In genomic region chr7:79892576-79893428, GRCm38 (mm10) we compare ENCODE assay signal across 25 mouse cellular contexts. TPM values are rescaled to one million over a fixed set of nuclear protein-coding genes. Genes with fewer than 3 reads are reported as not detected.
DNase-seq lines count a peak whose midpoint lies in the region; ATAC-seq and TF ChIP-seq lines count a peak whose summit lies in the region.
"Had no signal": no experiment of that assay in that cellular context is flagged by ENCODE, and none has a peak within 500 bp of the region (broad histone marks: within the 10 kb centered on the region; RNA-seq: fewer than 3 reads in every experiment).

No protein-coding gene starts in this region.

- H3K27ac ChIP-seq in heart, embryonic 13.5 days (replicated peaks) = peak overlapping the region; percentile 50; the same call in 1 of the 2 replicates
- no peak overlapping the region for H3K27ac ChIP-seq in limb, embryonic 14.5 days (replicated peaks; ENCODE audit: low read depth, low read length)
- no peak overlapping the region for H3K27ac ChIP-seq in limb, embryonic 10.5 days
- H3K27ac ChIP-seq in intestine, postnatal 0 days (ENCODE audit: low read depth, low read length) = no peak overlapping the region
- H3K27ac ChIP-seq: forebrain, embryonic 15.5 days; hindbrain, embryonic 14.5 days; liver, embryonic 12.5 days; midbrain, embryonic 12.5 days had no signal

- H3K9ac ChIP-seq in heart, embryonic 13.5 days = no peak overlapping the region
- no peak overlapping the region for H3K9ac ChIP-seq in limb, embryonic 14.5 days (ENCODE audit: low read depth, low read length, severe bottlenecking)
- H3K9ac ChIP-seq in intestine, postnatal 0 days (ENCODE audit: low read depth, low read length) = no peak overlapping the region
- H3K9ac ChIP-seq: forebrain, embryonic 15.5 days; hindbrain, embryonic 14.5 days; liver, embryonic 12.5 days; lung, embryonic 14.5 days; midbrain, embryonic 12.5 days had no signal

- no peaks in the 10 kb centered on the region for H3K9me3 ChIP-seq in heart, embryonic 13.5 days
- no peaks in the 10 kb centered on the region for H3K9me3 ChIP-seq in limb, embryonic 14.5 days (ENCODE audit: control insufficient read depth, low read length)
- no peaks in the 10 kb centered on the region for H3K9me3 ChIP-seq in limb, embryonic 10.5 days (replicated peaks)
- H3K9me3 ChIP-seq in intestine, postnatal 0 days (ENCODE audit: control insufficient read depth) = no peaks in the 10 kb centered on the region
- H3K9me3 ChIP-seq: forebrain, embryonic 15.5 days; liver, embryonic 12.5 days; midbrain, embryonic 12.5 days had no signal

- peaks cover 33% of the 10 kb centered on the region for H3K36me3 ChIP-seq in heart, embryonic 13.5 days
- peaks cover 31% of the 10 kb centered on the region for H3K36me3 ChIP-seq in limb, embryonic 14.5 days (ENCODE audit: control insufficient read depth, insufficient read depth, low read length)
- H3K36me3 ChIP-seq in limb, embryonic 10.5 days = peaks cover 52% of the 10 kb centered on the region
- no peaks in the 10 kb centered on the region for H3K36me3 ChIP-seq in intestine, postnatal 0 days (ENCODE audit: control insufficient read depth, insufficient read depth)

- no peak overlapping the region for H3K4me3 ChIP-seq in heart, embryonic 13.5 days
- no peak overlapping the region for H3K4me3 ChIP-seq in limb, embryonic 14.5 days (replicated peaks; ENCODE audit: low read length)
- no peak overlapping the region for H3K4me3 ChIP-seq in limb, embryonic 10.5 days
- H3K4me3 ChIP-seq in intestine, postnatal 0 days (ENCODE audit: low read depth, low read length) = no peak overlapping the region
- H3K4me3 ChIP-seq: forebrain, embryonic 15.5 days; liver, embryonic 12.5 days; midbrain, embryonic 12.5 days had no signal

- H3K4me1 ChIP-seq in heart, embryonic 13.5 days = peaks cover 37% of the 10 kb centered on the region
- no peaks in the 10 kb centered on the region for H3K4me1 ChIP-seq in limb, embryonic 14.5 days (ENCODE audit: control insufficient read depth, insufficient read depth, low read length)
- no peaks in the 10 kb centered on the region for H3K4me1 ChIP-seq in limb, embryonic 10.5 days
- H3K4me1 ChIP-seq in intestine, postnatal 0 days (replicated peaks; ENCODE audit: control insufficient read depth, insufficient read depth, low read length) = peaks cover 7% of the 10 kb centered on the region
- H3K4me1 ChIP-seq: forebrain, embryonic 15.5 days; liver, embryonic 12.5 days; midbrain, embryonic 12.5 days had no signal

- intact Hi-C loops in heart, postnatal 36 days (cut with DNase I) = no loop called here

- 58% methylated on average over 6 of the region's 6 CpGs for WGBS in heart, embryonic 13.5 days
- 83% methylated on average over 6 of the region's 6 CpGs for WGBS in limb, embryonic 14.5 days
- 89% methylated on average over 6 of the region's 6 CpGs for WGBS in limb, embryonic 10.5 days
- 58% methylated on average over 6 of the region's 6 CpGs for WGBS in intestine, postnatal 0 days

- no peak overlapping the region for H3K4me2 ChIP-seq in heart, embryonic 13.5 days
- H3K4me2 ChIP-seq in limb, embryonic 14.5 days (replicated peaks; ENCODE audit: low read depth, low read length, severe bottlenecking) = no peak overlapping the region
- no peak overlapping the region for H3K4me2 ChIP-seq in intestine, postnatal 0 days (replicated peaks; ENCODE audit: low read depth)
- H3K4me2 ChIP-seq: forebrain, embryonic 15.5 days; hindbrain, embryonic 14.5 days; liver, embryonic 12.5 days; lung, embryonic 14.5 days; midbrain, embryonic 12.5 days had no signal

- no peak for TF ChIP-seq CTCF in intestine, postnatal 0 days (IDR thresholded peaks at IDR 0.05; ENCODE audit: low read depth)

- no peaks in the 10 kb centered on the region for H3K27me3 ChIP-seq in heart, embryonic 13.5 days (replicated peaks)
- no peaks in the 10 kb centered on the region for H3K27me3 ChIP-seq in limb, embryonic 14.5 days (ENCODE audit: control insufficient read depth, insufficient read depth, low read length)
- H3K27me3 ChIP-seq in limb, embryonic 10.5 days (ENCODE audit: low read depth, poor library complexity, severe bottlenecking) = no peaks in the 10 kb centered on the region
- H3K27me3 ChIP-seq in intestine, postnatal 0 days (replicated peaks; ENCODE audit: control insufficient read depth, insufficient read depth, low read length) = no peaks in the 10 kb centered on the region
- H3K27me3 ChIP-seq: forebrain, embryonic 15.5 days; liver, embryonic 12.5 days; midbrain, embryonic 12.5 days; Patski had no signal

- TF ChIP-seq POLR2A in limb, embryonic 14.5 days (IDR thresholded peaks at IDR 0.05; ENCODE audit: borderline replicate concordance, extremely low read depth, insufficient read depth, insufficient read length) = no peak

- no peak for ATAC-seq in heart, embryonic 13.5 days (ENCODE audit: extremely low read depth, insufficient number of reproducible peaks, low FRiP score, low TSS enrichment)
- no peak for ATAC-seq in limb, embryonic 14.5 days (ENCODE audit: low FRiP score, low read depth)
- ATAC-seq in intestine, postnatal 0 days = peak; percentile 48
- ATAC-seq in activated CD4-positive, CD25-positive, alpha-beta regulatory T cell, adult 4 months = no peak
- ATAC-seq: forebrain, embryonic 15.5 days; liver, embryonic 12.5 days; Patski had no signal

- no peak for DNase-seq in heart, postnatal 36 days
- DNase-seq in limb, embryonic 14.5 days (ENCODE audit: low spot score) = peak; percentile 27
- DNase-seq in limb, embryonic 10.5 days (ENCODE audit: low spot score) = no peak
- DNase-seq in R1 (ENCODE audit: low read depth, low spot score) = peak; percentile 26
- no peak for DNase-seq in adrenal gland, adult 18-20 months (ENCODE audit: low spot score in 2 of 2)
- DNase-seq: adrenal gland, postnatal 36 days; cerebellum, adult 18-20 months; heart, postnatal 14 days; kidney, adult 11 months; kidney, postnatal 4 days; layer of hippocampus, adult 9-11 months; lung, embryonic 14.5 days; retina, postnatal 1 day; thymus, adult 18-20 months; thymus, postnatal 4 days had no signal

RNA-seq across cellular contexts. Expression of gene Ap3s2, which starts 27.6 kb away (rescaled TPM):
- polyA plus RNA-seq in heart, embryonic 13.5 days (2015; fragmentation: Nextera tagmentation; extraction: Ambion mirVana) = 28.3 and 31.1 TPM in 2 replicates
- total RNA-seq in heart, postnatal 36 days (2021) = 10 to 100 TPM; 21.1 to 24.6 TPM
- 23.1 and 28.8 TPM in 2 replicates for polyA plus RNA-seq in limb, embryonic 14.5 days (2012; rRNA removed)
- polyA plus RNA-seq in limb, embryonic 14.5 days (2014; fragmentation: Nextera tagmentation; extraction: Ambion mirVana) = 27.3 and 30.3 TPM in 2 replicates
- 41.7 and 44.4 TPM in 2 replicates for polyA plus RNA-seq in limb, embryonic 10.5 days (2016; fragmentation: Nextera tagmentation; extraction: Ambion mirVana)
- polyA plus RNA-seq in intestine, postnatal 0 days (2015; fragmentation: Nextera tagmentation; extraction: Ambion mirVana) = 21.2 and 21.3 TPM in 2 replicates
- polyA plus RNA-seq in activated CD4-positive, CD25-positive, alpha-beta regulatory T cell, adult 4 months (2017; shearing (Covaris generic)) = 10 to 100 TPM; 26.1 to 34.1 TPM
- total RNA-seq in adrenal gland, adult 18-20 months (2021) = 10 to 100 TPM; 20.0 to 25.7 TPM

RNA-seq across cellular contexts. Expression of gene Anpep, which starts 31.9 kb away (rescaled TPM):
- polyA plus RNA-seq in heart, embryonic 13.5 days (2015; fragmentation: Nextera tagmentation; extraction: Ambion mirVana) = 7.3 and 7.9 TPM in 2 replicates
- total RNA-seq in heart, postnatal 36 days (2021) = 10 to 100 TPM; 12.0 to 14.5 TPM
- 39.5 and 39.8 TPM in 2 replicates for polyA plus RNA-seq in limb, embryonic 14.5 days (2012; rRNA removed)
- polyA plus RNA-seq in limb, embryonic 14.5 days (2014; fragmentation: Nextera tagmentation; extraction: Ambion mirVana) = 26.6 and 31.3 TPM in 2 replicates
- polyA plus RNA-seq in limb, embryonic 10.5 days (2016; fragmentation: Nextera tagmentation; extraction: Ambion mirVana) = 8.1 and 9.7 TPM in 2 replicates
- polyA plus RNA-seq in intestine, postnatal 0 days (2015; fragmentation: Nextera tagmentation; extraction: Ambion mirVana) = 476 and 488 TPM in 2 replicates
- polyA plus RNA-seq in activated CD4-positive, CD25-positive, alpha-beta regulatory T cell, adult 4 months (2017; shearing (Covaris generic)) = not detected
- total RNA-seq in adrenal gland, adult 18-20 months (2021) = 10 to 100 TPM in 1 of 2 experiments, 1 to 10 TPM in 1; 6.8 to 15.4 TPM
- total RNA-seq: granulocyte monocyte progenitor cell, adult 5-6 weeks; monocyte, adult 5-6 weeks had no signal

RNA-seq across cellular contexts. Expression of gene Arpin, which starts 42.4 kb away (rescaled TPM):
- polyA plus RNA-seq in heart, embryonic 13.5 days (2015; fragmentation: Nextera tagmentation; extraction: Ambion mirVana) = 27.8 and 28.5 TPM in 2 replicates
- 10 to 100 TPM in 1 of 2 experiments, 1 to 10 TPM in 1; 9.8 to 11.4 TPM for total RNA-seq in heart, postnatal 36 days (2021)
- 14.8 and 15.3 TPM in 2 replicates for polyA plus RNA-seq in limb, embryonic 14.5 days (2012; rRNA removed)
- polyA plus RNA-seq in limb, embryonic 14.5 days (2014; fragmentation: Nextera tagmentation; extraction: Ambion mirVana) = 25.6 and 26.8 TPM in 2 replicates
- polyA plus RNA-seq in limb, embryonic 10.5 days (2016; fragmentation: Nextera tagmentation; extraction: Ambion mirVana) = 14.3 and 16.1 TPM in 2 replicates
- polyA plus RNA-seq in intestine, postnatal 0 days (2015; fragmentation: Nextera tagmentation; extraction: Ambion mirVana) = 36.1 and 37.5 TPM in 2 replicates
- not detected for polyA plus RNA-seq in activated CD4-positive, CD25-positive, alpha-beta regulatory T cell, adult 4 months (2017; shearing (Covaris generic))
- total RNA-seq in adrenal gland, adult 18-20 months (2021) = 10 to 100 TPM; 12.8 to 14.7 TPM

Comparison
In these comparisons a context has a peak if more than half of its experiments do, and no peak if none do; other contexts are left out.
1. DNase-seq: peak in limb, embryonic 14.5 days (single experiment) and R1 (single experiment); none in heart, postnatal 36 days (0 of 2), limb, embryonic 10.5 days (single experiment) and adrenal gland, adult 18-20 months (0 of 2).
2. RNA of gene Anpep, which starts 31.9 kb away (polyA plus RNA-seq): 476 to 488 TPM in intestine, postnatal 0 days; 26.6 to 39.8 TPM in limb, embryonic 14.5 days, 8.1 to 9.7 TPM in limb, embryonic 10.5 days, 7.3 to 7.9 TPM in heart, embryonic 13.5 days and not detected in activated CD4-positive, CD25-positive, alpha-beta regulatory T cell, adult 4 months; every median in the first group is over 10 times any median in the second.
3. RNA of gene Arpin, which starts 42.4 kb away (polyA plus RNA-seq): 36.1 to 37.5 TPM in intestine, postnatal 0 days, 27.8 to 28.5 TPM in heart, embryonic 13.5 days, 14.8 to 26.8 TPM in limb, embryonic 14.5 days and 14.3 to 16.1 TPM in limb, embryonic 10.5 days; not detected in activated CD4-positive, CD25-positive, alpha-beta regulatory T cell, adult 4 months; every median in the first group is over 10 times any median in the second.